Mouse (Mus musculus): ENCODE results near the gene Ppp2r5d.

DNA sequence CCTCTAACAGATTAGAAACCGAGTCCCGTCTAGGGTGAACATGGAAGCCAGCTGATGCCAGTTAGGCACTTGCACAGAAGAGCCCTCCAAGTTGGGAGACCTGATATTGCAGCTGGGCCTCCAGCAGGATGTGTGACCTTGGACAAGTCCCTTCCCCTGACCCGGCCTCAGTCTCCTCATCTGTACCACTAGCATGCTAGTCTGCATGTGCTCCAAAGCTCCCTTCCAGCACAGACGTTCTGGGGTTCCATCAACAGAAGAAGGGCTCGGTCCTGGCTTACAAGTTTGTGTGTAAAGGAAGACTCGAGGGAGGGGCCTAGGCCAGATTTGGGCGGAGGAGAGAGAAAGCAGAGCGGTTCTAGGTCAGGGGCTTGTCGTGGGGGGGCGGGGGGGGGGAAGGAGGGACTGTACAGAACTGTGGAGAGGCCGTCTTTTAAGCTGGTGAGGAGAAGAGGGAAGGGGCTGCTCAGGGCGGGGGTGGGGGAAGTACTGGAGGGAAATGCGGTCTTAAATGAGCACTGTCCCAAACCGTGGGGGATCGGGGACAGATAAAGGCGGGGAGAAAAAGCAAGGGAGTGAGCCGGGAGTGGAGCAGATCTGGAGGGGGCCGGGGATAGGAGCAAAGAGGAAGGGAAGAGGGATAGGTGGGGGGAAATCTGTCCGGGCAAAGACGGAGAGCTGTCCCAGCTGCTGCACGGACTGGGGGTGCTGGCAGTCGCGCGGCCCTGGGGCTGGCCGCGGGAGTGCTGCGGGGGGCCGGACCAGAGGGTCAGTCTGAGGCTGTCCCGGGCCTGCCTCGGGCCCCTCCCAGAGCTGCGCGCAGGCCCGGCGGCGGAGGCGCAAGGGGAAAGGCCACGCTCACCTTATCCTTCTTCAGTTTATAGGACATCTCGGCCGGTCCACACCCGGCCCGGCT is 682 bp downstream of the Ppp2r5d start:
- TF ChIP-seq POLR2A (IDR thresholded peaks at IDR 0.05; ENCODE audit: low read depth, low read length) (no peak), CTCF (IDR thresholded peaks at IDR 0.05; ENCODE audit: extremely low read depth, insufficient read depth, insufficient read length, insufficient replicate concordance) (no peak)

Data from spleen, adult 2 months (tissue).